Mouse (Mus musculus) G1E (cell line): ENCODE data around the gene Alg12.

Experiments
- CTCF ChIP-seq: IDR thresholded peaks from 2 replicates; pipeline ENCODE4 v1.5.1; 2012; ENCODE audit warnings: low read depth, low read length, inconsistent platforms, mixed read lengths
- GATA1 ChIP-seq: IDR thresholded peaks from 2 replicates; pipeline ENCODE4 v1.6.1; 2012; ENCODE audit warnings: borderline replicate concordance, low read length, inconsistent platforms, mixed read lengths
- POLR2AphosphoS5 ChIP-seq: IDR thresholded peaks from 2 replicates; pipeline ENCODE4 v1.6.1; 2012; ENCODE audit warnings: low read depth, low read length, inconsistent platforms; ENCODE audit not compliant: insufficient replicate concordance
- TAL1 ChIP-seq: conservative IDR thresholded peaks from 2 replicates; pipeline ENCODE4 v1.6.1; 2012; ENCODE audit warnings: low read depth, low read length, inconsistent platforms, mixed read lengths

DNA sequence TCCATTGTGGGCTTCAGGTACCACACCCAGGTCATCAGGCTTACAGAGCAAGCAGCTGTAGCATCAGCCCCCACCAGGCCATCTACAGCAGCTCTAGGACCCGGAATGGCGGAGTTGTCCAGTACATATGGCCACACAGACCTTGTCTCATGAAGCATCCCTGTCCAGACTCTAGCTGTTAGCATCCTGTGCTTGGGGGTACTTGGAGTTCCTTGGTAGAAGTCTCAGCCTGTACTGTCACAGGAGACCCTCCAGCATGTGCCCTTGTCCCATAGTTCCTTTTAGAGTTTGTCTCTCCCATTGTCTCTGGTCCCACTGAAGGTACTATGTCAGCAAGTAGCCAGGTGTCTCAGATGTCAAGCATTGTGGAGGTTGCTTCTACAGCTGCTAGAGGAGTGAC, 30.5 kb upstream of the Alg12 start:
- TF ChIP-seq CTCF (no peak), GATA1 (no peak), POLR2AphosphoS5 (no peak), TAL1 (no peak)
